Mouse (Mus musculus): ENCODE data around the gene Vmn1r58. TPM values are rescaled to one million over a fixed set of nuclear protein-coding genes. Genes with fewer than 3 reads are reported as not detected.

The Vmn1r58 gene
- total and polyA plus RNA-seq, 3 experiments: not detected

DNA sequence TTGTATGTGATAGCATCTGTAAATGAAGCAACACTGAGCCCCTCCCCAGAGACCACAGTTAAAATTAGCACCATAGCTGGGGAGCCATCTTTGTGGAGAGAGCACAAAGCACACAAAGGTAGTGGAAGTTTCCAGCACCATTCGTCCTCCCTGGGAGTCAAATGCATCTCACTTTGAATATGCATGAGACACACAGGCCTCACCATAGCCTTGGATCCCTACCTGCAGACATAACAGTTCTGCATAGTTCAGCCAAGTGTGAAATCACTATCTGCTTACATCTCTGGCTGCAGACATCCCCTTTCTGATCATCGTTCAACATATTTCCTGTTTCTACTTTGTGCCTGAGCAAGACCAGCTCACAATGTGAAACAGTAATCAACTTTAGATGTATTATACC is 46.5 kb downstream of the Vmn1r58 start (continued):
- no peak for TF ChIP-seq ZKSCAN1 (IDR thresholded peaks at IDR 0.05; ENCODE audit: low read depth, low read length)
- no peak for TF ChIP-seq POLR2AphosphoS5 (IDR thresholded peaks at IDR 0.05; ENCODE audit: borderline replicate concordance, low read depth, low read length)

DNA sequence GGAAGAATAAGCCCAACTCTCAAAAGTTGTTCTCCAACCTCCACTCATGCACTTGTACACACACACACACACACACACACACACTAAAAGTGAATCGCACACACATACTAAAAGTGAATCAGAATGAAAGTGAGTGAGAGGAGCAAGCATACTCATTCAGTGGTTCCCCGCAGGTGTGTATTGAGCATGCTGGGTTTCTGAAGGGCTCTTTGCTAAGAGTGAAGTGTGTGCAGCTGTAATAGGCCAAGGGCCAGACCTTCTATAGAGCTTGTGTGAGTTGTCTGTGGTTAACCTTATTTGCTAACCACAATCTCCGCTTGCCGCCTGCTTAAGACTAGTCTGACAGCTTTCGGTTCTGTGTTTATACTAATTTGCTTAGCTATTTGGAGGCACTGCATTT is 49.6 kb downstream of the Vmn1r58 start:
- Histone ChIP-seq H3K9me3 (replicated peaks; ENCODE audit: insufficient read depth, low read length) (no peaks in the 10 kb centered on the region), H3K4me1 (ENCODE audit: control insufficient read depth in 1 of 2, insufficient read depth in 2 of 2, low read length in 2 of 2) (no peaks in the 10 kb centered on the region), H3K4me3 (ENCODE audit: control insufficient read depth in 1 of 2, insufficient read depth in 1 of 2, low read depth in 2 of 2, low read length in 2 of 2) (no peak overlapping the region), H3K27me3 (ENCODE audit: control insufficient read depth in 1 of 2, insufficient read depth in 2 of 2, low read length in 2 of 2) (no peaks in the 10 kb centered on the region), H3K36me3 (ENCODE audit: control insufficient read depth in 1 of 2, insufficient read depth in 2 of 2, low read length in 2 of 2) (no peaks in the 10 kb centered on the region), H3K9ac (ENCODE audit: control insufficient read depth, low read depth, low read length, poor library complexity, severe bottlenecking) (no peak overlapping the region), H3K79me2 (ENCODE audit: control insufficient read depth, insufficient read depth, low read length, poor library complexity) (no peaks in the 10 kb centered on the region), H3K27ac (ENCODE audit: control insufficient read depth, low read depth, low read length) (no peak overlapping the region)
- TF ChIP-seq GABPA (IDR thresholded peaks at IDR 0.05; ENCODE audit: low read depth, low read length) (no peak), EP300 (IDR thresholded peaks at IDR 0.05; ENCODE audit: low read depth in 1 of 2, low read length in 2 of 2) (no peak), ZC3H11A (IDR thresholded peaks at IDR 0.05; ENCODE audit: low read depth, low read length) (no peak)
- no peak for DNase-seq (ENCODE audit: low read depth, low spot score)

Other genes starting within 250 kb of the Vmn1r58 start
- gene Vmn1r56, start 216.6 kb downstream of the Vmn1r58 start, total RNA-seq (2012; rRNA removed): not detected in 2 replicates
- not detected for gene Vmn1r56, start 216.6 kb downstream of the Vmn1r58 start, polyA plus RNA-seq (2012; ENCODE audit: insufficient read depth in 1 of 2, insufficient read length in 2 of 2, low read depth in 1 of 2, low replicate concordance in 2 of 2, missing spikeins in 1 of 2)
- gene Vmn1r57, start 194.9 kb downstream of the Vmn1r58 start, total RNA-seq (2012; rRNA removed): not detected in 2 replicates
- gene Vmn1r57, start 194.9 kb downstream of the Vmn1r58 start, polyA plus RNA-seq (2012; ENCODE audit: insufficient read depth in 1 of 2, insufficient read length in 2 of 2, low read depth in 1 of 2, low replicate concordance in 2 of 2, missing spikeins in 1 of 2): not detected
- not detected in 2 replicates for gene Gm5065, start 62.9 kb downstream of the Vmn1r58 start, total RNA-seq (2012; rRNA removed)
- not detected for gene Gm5065, start 62.9 kb downstream of the Vmn1r58 start, polyA plus RNA-seq (2012; ENCODE audit: insufficient read depth in 1 of 2, insufficient read length in 2 of 2, low read depth in 1 of 2, low replicate concordance in 2 of 2, missing spikeins in 1 of 2)
- gene Nlrp2, start 62.4 kb downstream of the Vmn1r58 start, total RNA-seq (2012; rRNA removed): not detected in 2 replicates
- gene Nlrp2, start 62.4 kb downstream of the Vmn1r58 start, polyA plus RNA-seq (2012; ENCODE audit: insufficient read depth in 1 of 2, insufficient read length in 2 of 2, low read depth in 1 of 2, low replicate concordance in 2 of 2, missing spikeins in 1 of 2): not detected
- gene Vmn1r59, start 43.4 kb upstream of the Vmn1r58 start, total RNA-seq (2012; rRNA removed): not detected in 2 replicates
- gene Vmn1r59, start 43.4 kb upstream of the Vmn1r58 start, polyA plus RNA-seq (2012; ENCODE audit: insufficient read depth in 1 of 2, insufficient read length in 2 of 2, low read depth in 1 of 2, low replicate concordance in 2 of 2, missing spikeins in 1 of 2): not detected
- not detected in 2 replicates for gene Vmn2r28, start 80.6 kb upstream of the Vmn1r58 start, total RNA-seq (2012; rRNA removed)
- gene Vmn2r28, start 80.6 kb upstream of the Vmn1r58 start, polyA plus RNA-seq (2012; ENCODE audit: insufficient read depth in 1 of 2, insufficient read length in 2 of 2, low read depth in 1 of 2, low replicate concordance in 2 of 2, missing spikeins in 1 of 2): not detected
- gene Vmn1r60, start 133.9 kb upstream of the Vmn1r58 start, total RNA-seq (2012; rRNA removed): not detected in 2 replicates
- gene Vmn1r60, start 133.9 kb upstream of the Vmn1r58 start, polyA plus RNA-seq (2012; ENCODE audit: insufficient read depth in 1 of 2, insufficient read length in 2 of 2, low read depth in 1 of 2, low replicate concordance in 2 of 2, missing spikeins in 1 of 2): not detected
- not detected in 2 replicates for gene Vmn1r61, start 199.9 kb upstream of the Vmn1r58 start, total RNA-seq (2012; rRNA removed)
- gene Vmn1r61, start 199.9 kb upstream of the Vmn1r58 start, polyA plus RNA-seq (2012; ENCODE audit: insufficient read depth in 1 of 2, insufficient read length in 2 of 2, low read depth in 1 of 2, low replicate concordance in 2 of 2, missing spikeins in 1 of 2): not detected

Data from MEL (cell line).